Mouse (Mus musculus) heart, embryonic 16.5 days (tissue): ENCODE measurements around the gene Ap4b1. TPM values are rescaled to one million over a fixed set of nuclear protein-coding genes. Genes with fewer than 3 reads are reported as not detected.

Source experiments
- ATAC-seq: fragments of 200-750 bp; cut with Nextera tagmentation; replicated peaks from 2 replicates; pipeline ENCODE4 v1.8.0; 2017; ENCODE audit warnings: moderate number of reproducible peaks; ENCODE audit not compliant: insufficient read depth, low FRiP score; ENCODE audit errors: extremely low read depth
- H3K27ac ChIP-seq: fragments of 300-500 bp; sonication (generic); 2 replicates; pipeline ENCODE4 v1.5.1; 2014; ENCODE audit warnings: mild to moderate bottlenecking, low read length, control low read depth, moderate library complexity
- H3K27me3 ChIP-seq: fragments of 300-500 bp; sonication (generic); 2 replicates; pipeline ENCODE4 v1.6.1; 2014; ENCODE audit warnings: low read length, mixed read lengths; ENCODE audit not compliant: control insufficient read depth, insufficient read depth
- H3K36me3 ChIP-seq: fragments of 300-500 bp; sonication (generic); 2 replicates; pipeline ENCODE4 v1.6.1; 2014; ENCODE audit not compliant: control insufficient read depth, insufficient read depth
- H3K4me1 ChIP-seq: fragments of 300-500 bp; sonication (generic); 2 replicates; pipeline ENCODE4 v1.6.1; 2014; ENCODE audit warnings: low read length, mixed read lengths; ENCODE audit not compliant: control insufficient read depth, insufficient read depth
- H3K4me2 ChIP-seq: fragments of 300-500 bp; sonication (generic); 2 replicates; pipeline ENCODE4 v1.6.1; 2014; ENCODE audit warnings: low read depth, mild to moderate bottlenecking, control low read depth, low read length
- H3K4me3 ChIP-seq: fragments of 300-500 bp; sonication (generic); 2 replicates; pipeline ENCODE4 v1.5.1; 2014; ENCODE audit warnings: mild to moderate bottlenecking, control low read depth, low read length
- H3K9ac ChIP-seq: fragments of 300-500 bp; sonication (generic); 2 replicates; pipeline ENCODE4 v1.6.1; 2014; ENCODE audit warnings: low read length, control low read depth
- H3K9me3 ChIP-seq: fragments of 300-500 bp; sonication (generic); replicated peaks from 2 replicates; pipeline ENCODE4 v1.6.1; 2016; ENCODE audit warnings: low read length; ENCODE audit not compliant: control insufficient read depth
- WGBS: fragments of 180-500 bp; shearing (Covaris S2); extraction: QIAGEN DNeasy Blood & Tissue Kit; methylation state at CpG from one replicate; pipeline ENCODE4 v1.1.7; 2014; 5-methylcytosine and 5-hydroxymethylcytosine counted together
- polyA plus RNA-seq: library from polyadenylated mRNA; unstranded; fragments of >200 nt; fragmentation: Nextera tagmentation; extraction: Ambion mirVana; gene quantifications from 2 replicates; pipeline ENCODE4 v1.2.1, GENCODE M21; 2015

Gene Ap4b1
- polyA plus RNA-seq, 1 experiment from 2014 or later: 17.2 TPM

DNA sequence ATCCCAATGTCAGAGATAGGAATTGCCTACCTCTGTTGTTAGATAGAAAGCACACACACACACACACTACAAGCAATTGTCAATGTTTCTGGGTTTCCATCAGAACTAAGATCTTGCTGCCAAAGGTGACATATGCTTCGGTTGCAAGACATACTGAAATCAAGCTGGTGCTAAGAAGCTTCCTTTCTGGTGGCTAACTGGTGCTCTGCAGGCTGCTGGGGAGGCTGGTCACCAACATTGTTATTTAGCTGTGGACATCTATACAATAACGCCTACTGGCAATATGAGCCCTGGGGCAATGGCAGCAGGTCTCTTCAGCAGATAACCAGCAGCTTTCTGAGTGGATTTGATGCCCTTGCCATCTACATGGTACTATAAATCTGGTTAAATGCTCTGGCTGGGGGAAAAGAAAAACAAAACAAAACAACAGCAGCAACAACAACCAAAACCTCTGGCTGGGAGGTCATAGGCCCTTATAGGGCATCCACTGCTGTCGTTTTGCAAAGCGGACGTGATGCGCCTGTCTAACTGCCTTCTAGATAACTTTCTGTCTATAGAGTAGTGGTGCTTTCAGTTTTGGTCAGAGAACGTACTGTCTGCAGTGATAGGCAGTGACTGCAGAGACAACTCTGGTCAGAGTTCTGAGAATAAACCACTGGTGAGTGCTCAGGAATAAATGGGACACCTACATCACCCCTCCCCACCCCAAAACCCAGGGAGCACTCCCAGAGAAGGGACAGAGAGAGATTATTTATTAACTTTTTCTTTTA, 47.9 kb downstream of the Ap4b1 start:
- Histone ChIP-seq H3K4me3 (no peak overlapping the region), H3K4me1 (peaks cover 9% of the 10 kb centered on the region), H3K36me3 (no peaks in the 10 kb centered on the region), H3K4me2 (no peak overlapping the region), H3K27me3 (no peaks in the 10 kb centered on the region), H3K27ac (no peak overlapping the region), H3K9me3 (no peaks in the 10 kb centered on the region), H3K9ac (no peak overlapping the region)
- no peak for ATAC-seq
- 81% methylated on average over 7 of the region's 7 CpGs for WGBS

DNA sequence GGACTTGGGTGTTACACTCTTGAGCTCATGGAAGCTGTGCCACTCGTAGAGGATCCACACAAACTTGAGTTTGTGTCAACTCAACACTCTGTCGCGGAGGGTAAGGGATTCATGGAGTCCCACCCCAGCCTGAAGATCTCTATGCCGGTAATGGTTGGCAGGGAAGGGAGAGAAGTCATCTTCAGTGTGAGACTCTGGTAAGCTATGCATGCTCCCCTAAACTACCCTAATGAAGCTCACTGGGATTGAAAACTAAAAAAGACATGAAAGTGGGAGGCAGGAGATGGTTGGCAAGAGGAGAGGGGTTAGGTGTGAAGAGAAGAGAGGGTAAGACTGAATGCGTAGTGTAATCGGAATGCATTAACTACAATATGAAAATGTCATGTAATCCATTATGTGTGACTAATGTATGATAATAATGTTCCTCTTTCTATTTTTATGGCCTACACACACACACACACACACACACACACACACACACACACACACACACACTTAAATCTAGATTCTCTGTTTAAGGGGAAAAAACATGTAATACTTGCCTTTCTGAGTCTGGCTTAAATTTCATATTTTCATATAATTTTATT, 48.8 kb downstream of the Ap4b1 start:
- H3K9me3 ChIP-seq: no peaks in the 10 kb centered on the region
- ATAC-seq: no peak
- WGBS: 75% methylated on average over 6 of the region's 6 CpGs
- no peaks in the 10 kb centered on the region for H3K27me3 ChIP-seq
- H3K4me3 ChIP-seq: no peak overlapping the region
- H3K27ac ChIP-seq: no peak overlapping the region
- H3K9ac ChIP-seq: no peak overlapping the region
- H3K4me2 ChIP-seq: no peak overlapping the region
- H3K4me1 ChIP-seq: peaks cover 9% of the 10 kb centered on the region
- H3K36me3 ChIP-seq: no peaks in the 10 kb centered on the region

DNA sequence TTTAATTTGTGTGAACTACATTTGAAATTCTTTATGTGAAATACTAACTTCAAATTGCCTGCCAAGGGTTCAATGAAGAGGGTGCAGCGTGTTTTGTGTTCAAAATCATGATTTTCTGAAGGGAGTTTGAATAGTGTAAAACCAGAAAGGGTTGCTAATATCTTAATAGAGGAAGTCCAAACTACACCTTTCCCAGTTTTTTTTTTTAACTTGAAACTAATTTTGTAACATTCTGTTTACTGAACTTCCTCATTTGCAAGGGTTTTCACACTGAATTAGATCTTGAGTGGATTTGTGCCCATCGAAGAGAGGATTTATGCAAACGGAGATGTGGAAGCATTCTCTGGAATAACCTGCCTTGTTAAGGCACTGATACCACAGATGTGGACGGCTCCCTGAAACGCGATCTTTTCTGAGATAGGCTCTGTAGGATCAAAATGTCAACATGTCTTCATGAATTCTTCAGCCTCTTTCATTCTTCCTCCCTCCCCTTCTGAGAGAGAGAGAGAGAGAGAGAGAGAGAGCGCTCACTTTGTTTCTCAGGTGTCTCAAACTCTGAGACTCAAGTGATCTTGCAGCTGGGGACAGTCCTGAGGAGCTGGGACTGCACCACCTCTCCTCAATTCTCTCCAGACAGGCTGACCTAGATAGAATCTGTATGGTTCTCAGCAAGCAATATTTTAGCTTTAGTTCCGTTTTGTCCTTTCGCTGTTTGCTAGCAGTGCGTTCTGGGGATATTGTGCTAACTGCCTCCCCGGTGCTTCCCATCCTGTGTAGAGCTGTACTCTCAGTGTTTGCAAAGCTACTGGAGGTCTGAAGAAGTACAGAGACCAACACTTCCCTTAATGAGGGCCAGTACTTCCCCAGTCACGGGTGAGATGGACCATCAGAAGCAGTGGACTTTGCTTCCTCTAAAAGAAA, 49.8 kb downstream of the Ap4b1 start, which contains the start of gene Ptpn22:
Gene Ptpn22, plus strand, starts transcription at position 915 of the 921 bp plus-strand sequence.
- 0 out of 2 replicates have a peak, but pooled peaks have one; percentile 33 for ATAC-seq
- WGBS: 64% methylated on average over 12 of the region's 12 CpGs
- no peaks in the 10 kb centered on the region for H3K27me3 ChIP-seq
- H3K9ac ChIP-seq: peak within 1 kb of the TSS; percentile 38
- H3K4me3 ChIP-seq: peak within 1 kb of the TSS; percentile 38
- no peaks in the 10 kb centered on the region for H3K36me3 ChIP-seq
- H3K4me1 ChIP-seq: peaks cover 9% of the 10 kb centered on the region
- no peaks in the 10 kb centered on the region for H3K9me3 ChIP-seq
- H3K27ac ChIP-seq: peak within 1 kb of the TSS; percentile 67
- H3K4me2 ChIP-seq: peak within 1 kb of the TSS; percentile 35

DNA sequence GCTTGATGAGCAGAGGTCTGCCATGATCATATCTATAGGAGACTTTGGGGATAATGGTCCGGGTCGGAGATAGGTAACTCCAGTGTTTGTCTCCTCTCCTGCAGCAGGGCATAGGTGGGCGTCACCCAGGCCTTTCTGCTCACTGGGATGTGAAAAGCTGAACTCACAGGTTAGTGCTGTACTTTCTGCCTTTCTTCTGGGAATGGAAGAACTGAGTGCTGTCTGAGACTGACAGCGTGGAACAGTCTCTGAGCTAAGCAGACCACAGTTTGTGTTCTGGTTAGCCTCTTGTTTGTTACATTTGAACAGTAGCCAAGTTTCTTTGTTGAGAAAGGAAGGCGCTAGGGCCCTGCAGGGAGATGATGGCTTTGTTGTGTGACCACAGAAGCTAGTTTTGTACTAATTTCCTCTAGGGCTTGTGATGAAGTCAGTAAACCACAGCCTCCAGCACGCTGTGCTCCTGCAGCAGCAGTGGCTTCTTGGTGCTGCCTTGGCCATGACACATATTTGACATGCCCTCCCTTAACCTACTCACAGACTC, 50.6 kb downstream of the Ap4b1 start:
- peak overlapping the region; percentile 38 for H3K4me3 ChIP-seq

DNA sequence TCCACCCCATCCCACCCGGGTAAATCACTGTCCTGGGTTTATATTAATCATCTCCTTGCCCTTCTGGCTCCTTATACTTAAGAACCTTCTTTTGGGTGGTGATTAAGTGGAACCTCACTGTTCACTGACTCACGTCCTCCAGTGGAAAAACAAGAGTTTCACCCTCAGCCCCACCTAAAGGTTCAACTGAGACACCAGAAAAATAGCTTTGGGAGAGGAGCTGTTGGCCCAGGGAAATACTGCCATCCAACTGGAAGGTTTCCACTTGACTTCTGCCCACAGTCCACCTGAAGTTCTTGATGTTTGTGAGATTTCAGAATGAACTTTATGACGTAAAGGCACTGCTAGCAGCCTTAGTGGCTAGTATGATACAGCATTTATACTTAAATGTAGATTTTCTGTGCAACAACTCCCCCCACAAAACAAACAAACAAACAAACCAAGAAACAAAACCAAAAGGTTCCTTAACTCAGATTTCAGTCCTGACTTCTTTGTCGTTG, 53.5 kb downstream of the Ap4b1 start:
- Histone ChIP-seq H3K4me3 (no peak overlapping the region), H3K4me1 (peaks cover 9% of the 10 kb centered on the region), H3K27me3 (no peaks in the 10 kb centered on the region), H3K36me3 (no peaks in the 10 kb centered on the region), H3K4me2 (no peak overlapping the region), H3K9me3 (no peaks in the 10 kb centered on the region), H3K9ac (no peak overlapping the region), H3K27ac (no peak overlapping the region)
- ATAC-seq: no peak
- 70% methylated on average over 4 of the region's 4 CpGs for WGBS

More for the DNA sequence above, 50.6 kb downstream of the Ap4b1 start:
- Histone ChIP-seq H3K27me3 (no peaks in the 10 kb centered on the region), H3K36me3 (no peaks in the 10 kb centered on the region), H3K4me1 (peaks cover 9% of the 10 kb centered on the region), H3K27ac (peak overlapping the region; percentile 67), H3K9me3 (no peaks in the 10 kb centered on the region), H3K9ac (peak overlapping the region; percentile 38), H3K4me2 (peak overlapping the region; percentile 35)
- peak; percentile 59 for ATAC-seq
- 54% methylated on average over 6 of the region's 6 CpGs for WGBS

DNA sequence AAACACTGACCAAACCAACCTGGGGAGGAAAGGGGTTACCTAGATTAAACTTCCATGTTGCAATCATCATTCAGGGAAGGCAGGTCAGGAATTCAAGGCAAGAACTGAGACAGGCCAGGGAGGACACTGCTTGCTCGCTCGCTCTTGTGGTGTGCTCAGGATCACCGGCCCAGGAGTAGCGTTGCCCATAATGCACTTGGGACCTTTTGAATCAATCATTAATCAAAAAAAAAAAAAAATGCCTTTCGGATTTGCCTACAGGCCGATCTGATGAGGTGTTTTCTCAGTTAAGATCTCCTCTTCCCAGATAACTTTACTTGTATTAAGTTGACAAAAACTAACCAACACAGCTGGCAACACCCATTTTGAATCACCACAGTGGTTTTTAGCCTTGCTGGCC, 54.9 kb downstream of the Ap4b1 start:
- Histone ChIP-seq H3K27me3 (no peaks in the 10 kb centered on the region), H3K9me3 (no peaks in the 10 kb centered on the region), H3K27ac (no peak overlapping the region), H3K4me1 (peaks cover 9% of the 10 kb centered on the region), H3K4me2 (no peak overlapping the region), H3K36me3 (no peaks in the 10 kb centered on the region), H3K4me3 (no peak overlapping the region), H3K9ac (no peak overlapping the region)
- 82% methylated on average over 6 of the region's 6 CpGs for WGBS
- no peak for ATAC-seq

DNA sequence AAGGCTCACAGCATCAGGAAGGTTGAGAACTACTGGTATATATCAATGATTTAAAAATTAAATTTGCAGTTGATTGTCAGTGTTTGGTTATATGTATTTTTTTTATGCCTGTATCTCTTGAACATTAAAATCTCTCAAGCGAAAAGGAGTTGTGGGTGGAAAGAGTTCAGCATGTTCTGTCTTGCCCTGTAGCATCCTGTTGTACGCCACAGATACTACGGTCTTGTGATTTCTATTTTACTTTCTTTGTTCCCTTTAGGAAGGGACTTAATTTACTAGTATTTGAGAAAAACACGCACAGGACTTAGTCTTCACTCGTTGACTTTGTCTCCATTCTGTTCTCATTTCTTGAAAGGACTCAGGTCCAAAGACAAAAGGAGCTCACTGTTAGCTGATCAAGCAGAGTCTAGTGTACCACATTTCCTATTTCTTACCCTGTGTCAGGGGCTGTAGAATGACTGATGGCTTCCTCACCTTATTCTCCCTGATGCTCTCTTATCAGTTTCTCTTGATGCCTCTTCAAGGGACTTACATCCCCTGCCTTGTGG, 58.2 kb downstream of the Ap4b1 start:
- ATAC-seq: no peak
- Histone ChIP-seq H3K27me3 (no peaks in the 10 kb centered on the region), H3K9ac (no peak overlapping the region), H3K27ac (peak overlapping the region; percentile 39; the same call in 1 of the 2 replicates), H3K4me2 (no peak overlapping the region), H3K4me1 (no peaks in the 10 kb centered on the region), H3K36me3 (no peaks in the 10 kb centered on the region), H3K4me3 (no peak overlapping the region), H3K9me3 (no peaks in the 10 kb centered on the region)
- WGBS: 87% methylated on average over 5 of the region's 5 CpGs

DNA sequence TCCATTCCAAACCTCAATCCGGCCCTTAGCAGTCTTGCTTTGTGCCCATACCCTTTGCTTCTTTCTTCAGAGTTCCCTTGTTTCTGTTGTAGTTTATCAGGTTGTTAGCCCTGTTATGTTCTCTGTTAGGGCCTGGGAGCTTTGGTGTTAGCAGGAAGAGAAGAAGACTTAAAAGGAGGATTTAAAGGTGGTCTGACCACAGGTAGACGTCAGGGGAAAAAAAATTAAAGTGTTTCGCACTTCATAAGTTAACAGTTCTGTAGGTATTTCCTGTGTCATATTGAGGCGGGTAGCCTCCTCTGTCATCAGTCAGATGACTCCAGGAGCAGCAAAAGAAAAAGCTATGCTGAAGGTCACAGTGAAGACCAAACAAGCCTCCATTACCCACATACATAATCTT, 58.7 kb downstream of the Ap4b1 start:
- H3K9ac ChIP-seq: no peak overlapping the region
- WGBS: 63% methylated on average over 4 of the region's 4 CpGs
- no peak overlapping the region for H3K27ac ChIP-seq
- H3K4me2 ChIP-seq: no peak overlapping the region
- no peaks in the 10 kb centered on the region for H3K9me3 ChIP-seq
- no peaks in the 10 kb centered on the region for H3K27me3 ChIP-seq
- H3K36me3 ChIP-seq: no peaks in the 10 kb centered on the region
- H3K4me3 ChIP-seq: no peak overlapping the region
- no peak for ATAC-seq
- no peaks in the 10 kb centered on the region for H3K4me1 ChIP-seq
